Mouse (Mus musculus) limb, embryonic 11.5 days (tissue): ENCODE measurements around the gene 1810043G02Rik. TPM values are rescaled to one million over a fixed set of nuclear protein-coding genes. Genes with fewer than 3 reads are reported as not detected.
"Not testable (repeated sequence)": the region's sequence is repeated elsewhere in the genome, so short reads cannot be mapped to it uniquely, and the experiment has no call there.

Experiments
- ATAC-seq: fragments of 200-750 bp; cut with Nextera tagmentation; 2 replicates; pipeline ENCODE4 v1.8.0; 2017; ENCODE audit warnings: low read depth; ENCODE audit not compliant: insufficient number of reproducible peaks, low FRiP score, low TSS enrichment
- DNase-seq: peaks from one replicate; pipeline ENCODE4 v3.0.0-alpha.2; 2015; ENCODE audit warnings: low spot score
- H3K27ac ChIP-seq: fragments of 300-500 bp; sonication (generic); replicated peaks from 2 replicates; pipeline ENCODE4 v1.5.1; 2014; ENCODE audit warnings: low read depth, mild to moderate bottlenecking, low read length
- H3K27me3 ChIP-seq: fragments of 300-500 bp; sonication (generic); 2 replicates; pipeline ENCODE4 v1.6.1; 2014; ENCODE audit warnings: mild to moderate bottlenecking, low read length, mixed read lengths; ENCODE audit not compliant: control insufficient read depth, insufficient read depth
- H3K36me3 ChIP-seq: fragments of 300-500 bp; sonication (generic); 2 replicates; pipeline ENCODE4 v1.6.1; 2014; ENCODE audit warnings: mild to moderate bottlenecking, low read length, moderate library complexity, mixed read lengths; ENCODE audit not compliant: control insufficient read depth, insufficient read depth
- H3K4me1 ChIP-seq: fragments of 300-500 bp; sonication (generic); 2 replicates; pipeline ENCODE4 v1.6.1; 2014; ENCODE audit warnings: low read length, mixed read lengths; ENCODE audit not compliant: control insufficient read depth, insufficient read depth
- H3K4me2 ChIP-seq: fragments of 300-500 bp; sonication (generic); 2 replicates; pipeline ENCODE4 v1.6.1; 2014; ENCODE audit warnings: low read depth, mild to moderate bottlenecking, moderate library complexity; ENCODE audit not compliant: severe bottlenecking
- H3K4me3 ChIP-seq: fragments of 300-500 bp; sonication (generic); 2 replicates; pipeline ENCODE4 v1.5.1; 2014; ENCODE audit warnings: low read depth, low read length
- H3K9ac ChIP-seq: fragments of 300-500 bp; sonication (generic); 2 replicates; pipeline ENCODE4 v1.6.1; 2014; ENCODE audit warnings: mild to moderate bottlenecking, low read length
- H3K9me3 ChIP-seq: fragments of 300-500 bp; sonication (generic); 2 replicates; pipeline ENCODE4 v1.6.1; 2016; ENCODE audit warnings: low read length; ENCODE audit not compliant: control insufficient read depth
- WGBS: fragments of 180-500 bp; shearing (Covaris S2); extraction: QIAGEN DNeasy Blood & Tissue Kit; methylation state at CpG from one replicate; pipeline ENCODE4 v1.1.7; 2014; 5-methylcytosine and 5-hydroxymethylcytosine counted together
- polyA plus RNA-seq: library from polyadenylated mRNA; unstranded; fragments of >200 nt; fragmentation: Nextera tagmentation; extraction: Ambion mirVana; gene quantifications from 2 replicates; pipeline ENCODE4 v1.2.1, GENCODE M21; 2014

1810043G02Rik gene
- polyA plus RNA-seq, 1 experiment from 2014 or later: 29.5 TPM

- Histone ChIP-seq H3K4me2 (peak overlapping the region; percentile 87), H3K4me3 (peak overlapping the region; percentile 75), H3K36me3 (peaks cover 4% of the 10 kb centered on the region; the same call in 1 of the 2 replicates), H3K9ac (peak overlapping the region; percentile 82), H3K9me3 (no peaks in the 10 kb centered on the region), H3K27ac (peak overlapping the region; percentile 95), H3K27me3 (no peaks in the 10 kb centered on the region), H3K4me1 (peaks cover 26% of the 10 kb centered on the region)
- ATAC-seq (peak; percentile 94), DNase-seq (peak; percentile 98)
- under 1% methylated on average over 59 of the region's 59 CpGs for WGBS
Observed at GRCm38 (mm10) chr10:78009184-78009944, 31.0 kb downstream of the 1810043G02Rik start.

- WGBS: under 1% methylated on average over 9 of the region's 9 CpGs
- H3K9ac ChIP-seq: peak within 1 kb of the TSS; percentile 82
- ATAC-seq (no peak), DNase-seq (no peak)
- peaks cover 4% of the 10 kb centered on the region; the same call in 1 of the 2 replicates for H3K36me3 ChIP-seq
- H3K4me1 ChIP-seq: peaks cover 26% of the 10 kb centered on the region
- H3K4me2 ChIP-seq: peak within 1 kb of the TSS; percentile 87
- no peaks in the 10 kb centered on the region for H3K27me3 ChIP-seq
- H3K9me3 ChIP-seq: no peaks in the 10 kb centered on the region
- H3K4me3 ChIP-seq: peak within 1 kb of the TSS; percentile 75
- H3K27ac ChIP-seq: peak within 1 kb of the TSS; percentile 95
Observed at GRCm38 (mm10) chr10:78009945-78010293, 31.6 kb downstream of the 1810043G02Rik start, which contains the start of gene Pfkl. Gene Pfkl (minus strand): TSS chr10:78010083.

DNA sequence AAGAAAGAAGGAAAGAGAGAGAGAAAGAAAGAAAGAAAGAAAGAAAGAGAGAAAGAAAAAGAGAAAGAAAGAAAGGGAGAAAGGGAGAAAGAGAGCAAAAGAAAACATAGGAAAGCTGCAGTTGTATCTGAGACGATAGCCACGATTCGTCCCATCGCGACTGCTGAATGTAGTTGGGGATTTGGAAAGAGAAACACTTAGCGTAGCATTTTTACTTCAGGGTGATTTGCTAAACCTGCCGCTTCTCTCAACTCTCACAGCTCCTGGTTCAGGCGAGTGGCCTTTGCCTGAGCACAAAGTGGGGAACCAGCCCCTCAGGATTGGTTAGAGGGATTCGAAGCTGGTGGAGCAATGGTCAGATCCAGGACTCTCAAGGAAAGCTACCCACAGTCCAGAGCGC is 32.0 kb downstream of the 1810043G02Rik start:
- Histone ChIP-seq H3K36me3 (peaks cover 4% of the 10 kb centered on the region; the same call in 1 of the 2 replicates), H3K9me3 (no peaks in the 10 kb centered on the region), H3K4me3 (no peak overlapping the region), H3K27ac (peak overlapping the region; percentile 52; the same call in 1 of the 2 replicates), H3K9ac (no peak overlapping the region), H3K4me1 (peaks cover 26% of the 10 kb centered on the region), H3K4me2 (peak overlapping the region; percentile 37), H3K27me3 (no peaks in the 10 kb centered on the region)
- 20% methylated on average over 10 of the region's 10 CpGs for WGBS
- DNase-seq (peak; percentile 42), ATAC-seq (no peak)

DNA sequence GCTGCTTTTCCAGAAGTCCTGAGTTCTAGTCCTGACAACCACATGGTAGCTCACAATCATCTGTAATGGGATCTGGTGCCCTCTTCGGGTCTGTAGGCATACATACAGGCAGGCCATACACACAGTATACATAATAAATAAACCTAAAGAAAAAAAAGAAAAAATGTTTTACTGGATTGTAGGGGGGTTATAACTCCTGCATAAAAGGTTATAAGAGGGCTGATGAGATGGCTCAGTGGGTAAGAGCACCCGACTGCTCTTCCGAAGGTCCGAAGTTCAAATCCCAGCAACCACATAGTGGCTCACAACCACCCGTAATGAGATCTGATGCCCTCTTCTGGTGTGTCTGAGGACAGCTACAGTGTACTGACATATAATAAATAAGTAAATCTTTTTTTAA is 32.8 kb downstream of the 1810043G02Rik start:
- H3K27me3 ChIP-seq: not testable (repeated sequence)
- 90% methylated on average over 5 of the region's 5 CpGs for WGBS

GRCm38 (mm10) chr10:78012661-78013495 is 34.6 kb downstream of the 1810043G02Rik start:
- H3K36me3 ChIP-seq: no peaks in the 10 kb centered on the region
- no peak overlapping the region for H3K27ac ChIP-seq
- no peaks in the 10 kb centered on the region for H3K9me3 ChIP-seq
- no peak overlapping the region for H3K4me2 ChIP-seq
- 91% methylated on average over 18 of the region's 18 CpGs for WGBS
- H3K4me3 ChIP-seq: no peak overlapping the region
- H3K27me3 ChIP-seq: no peaks in the 10 kb centered on the region
- DNase-seq (no peak), ATAC-seq (no peak)
- no peak overlapping the region for H3K9ac ChIP-seq
- peaks cover 11% of the 10 kb centered on the region for H3K4me1 ChIP-seq

More for the DNA sequence above, 32.8 kb downstream of the 1810043G02Rik start:
- not testable (repeated sequence) for H3K9me3 ChIP-seq, H3K4me3 ChIP-seq, H3K27ac ChIP-seq, DNase-seq, H3K4me2 ChIP-seq, ATAC-seq, H3K9ac ChIP-seq, H3K36me3 ChIP-seq
- peaks cover 26% of the 10 kb centered on the region for H3K4me1 ChIP-seq

GRCm38 (mm10) chr10:78015489-78015888 is 37.2 kb downstream of the 1810043G02Rik start:
- DNase-seq (no peak), ATAC-seq (no peak)
- no peak overlapping the region for H3K4me3 ChIP-seq
- H3K36me3 ChIP-seq: no peaks in the 10 kb centered on the region
- H3K27me3 ChIP-seq: no peaks in the 10 kb centered on the region
- 92% methylated on average over 1 of the region's 1 CpGs for WGBS
- H3K9ac ChIP-seq: no peak overlapping the region
- H3K9me3 ChIP-seq: no peaks in the 10 kb centered on the region
- H3K4me1 ChIP-seq: no peaks in the 10 kb centered on the region
- H3K4me2 ChIP-seq: no peak overlapping the region
- no peak overlapping the region for H3K27ac ChIP-seq

DNA sequence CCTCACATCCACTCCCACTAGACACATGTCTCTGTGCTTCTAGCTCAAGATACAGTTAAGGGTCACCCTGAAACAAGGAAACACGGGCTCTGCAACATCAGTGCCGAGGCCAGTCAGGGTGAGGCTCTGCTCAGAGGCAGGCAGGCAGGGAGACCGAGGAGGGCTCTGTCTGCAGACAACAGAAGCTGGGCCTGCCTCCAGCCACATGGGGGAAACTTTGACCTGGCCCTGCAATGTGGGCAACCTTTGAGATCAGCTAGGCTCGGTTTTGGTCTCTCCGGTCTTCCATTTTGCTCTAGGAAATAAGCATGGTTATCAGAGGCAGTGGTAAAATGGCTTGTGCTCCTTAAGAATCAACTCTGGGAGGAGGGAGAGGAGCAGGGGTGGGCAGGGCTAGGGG is 38.0 kb downstream of the 1810043G02Rik start:
- Histone ChIP-seq H3K27me3 (no peaks in the 10 kb centered on the region), H3K9ac (no peak overlapping the region), H3K27ac (no peak overlapping the region), H3K9me3 (no peaks in the 10 kb centered on the region), H3K4me3 (no peak overlapping the region), H3K36me3 (no peaks in the 10 kb centered on the region), H3K4me2 (no peak overlapping the region), H3K4me1 (no peaks in the 10 kb centered on the region)
- no peak for ATAC-seq
- 60% methylated on average over 5 of the region's 5 CpGs for WGBS
- no peak for DNase-seq

DNA sequence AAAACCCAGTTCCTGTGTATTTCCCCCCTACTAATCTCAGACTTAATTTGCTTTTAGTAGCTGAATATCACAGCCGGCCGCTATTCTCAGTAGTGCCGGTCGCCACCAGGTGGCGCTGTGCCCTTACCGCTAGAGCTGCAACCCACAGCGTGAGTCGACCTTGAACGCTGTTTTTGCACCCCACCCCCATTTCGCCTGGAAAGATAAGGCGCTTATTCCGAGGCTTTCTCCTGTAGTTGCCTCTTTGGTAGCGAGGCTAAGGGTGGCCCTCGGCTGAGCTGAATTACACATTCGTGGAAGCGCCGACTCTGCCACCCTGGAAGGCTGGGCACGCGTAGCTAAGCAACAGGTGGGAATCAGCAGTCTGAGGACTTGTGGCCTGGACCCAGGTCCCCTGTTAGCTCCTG is 40.5 kb downstream of the 1810043G02Rik start:
- Histone ChIP-seq H3K4me3 (no peak overlapping the region), H3K27ac (no peak overlapping the region), H3K4me1 (no peaks in the 10 kb centered on the region), H3K9me3 (no peaks in the 10 kb centered on the region), H3K36me3 (no peaks in the 10 kb centered on the region), H3K4me2 (peak overlapping the region; percentile 33; the same call in 1 of the 2 replicates), H3K27me3 (no peaks in the 10 kb centered on the region), H3K9ac (no peak overlapping the region)
- DNase-seq (peak; percentile 89), ATAC-seq (peak; percentile 54; the same call in 1 of the 2 replicates)
- 21% methylated on average over 19 of the region's 19 CpGs for whole genome bisulfite sequencing
